Mouse (Mus musculus): ENCODE measurements at regions not wholly inside any gene's neighbourhood (a gene's known extent, or its start where the extent isn't known, plus 50 kb on each side); places are given as distances from the start of the nearest gene placed in this dataset.
A peak's percentile ranks its signal among the peaks of the same experiment; 100 is the strongest.

- DNase-seq (ENCODE audit: low spot score in 2 of 2): no peak
Measured at GRCm38 (mm10) chr11:19826481-19827185, 97.5 kb upstream of the Spred2 start.

GRCm38 (mm10) chr11:19827996-19828395 lies 96.2 kb upstream of the Spred2 start:
- DNase-seq (ENCODE audit: low spot score in 2 of 2): no peak

DNA sequence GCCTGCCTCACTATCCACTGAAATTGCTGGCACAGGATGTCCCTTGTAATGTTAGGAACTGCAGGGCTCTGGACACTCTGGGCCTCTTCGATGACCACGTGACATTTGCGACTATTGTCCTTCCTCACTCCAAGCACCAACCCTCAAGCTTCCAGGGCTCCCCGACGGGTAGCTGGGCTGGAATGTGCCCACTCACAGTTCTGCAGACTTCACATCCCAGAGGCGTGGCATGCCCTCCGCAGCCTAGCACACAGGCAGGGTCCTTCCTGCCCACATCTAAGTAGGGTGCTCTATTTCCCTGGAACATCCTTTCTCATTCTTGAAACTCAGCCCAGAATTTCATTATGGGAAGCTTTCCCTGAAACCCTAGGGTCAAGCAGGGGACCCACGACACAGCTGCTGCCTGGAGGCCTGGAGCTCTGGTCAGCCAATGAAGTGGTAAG lies 95.2 kb upstream of the Spred2 start:
- DNase-seq (ENCODE audit: low spot score in 2 of 2): no peak

DNA sequence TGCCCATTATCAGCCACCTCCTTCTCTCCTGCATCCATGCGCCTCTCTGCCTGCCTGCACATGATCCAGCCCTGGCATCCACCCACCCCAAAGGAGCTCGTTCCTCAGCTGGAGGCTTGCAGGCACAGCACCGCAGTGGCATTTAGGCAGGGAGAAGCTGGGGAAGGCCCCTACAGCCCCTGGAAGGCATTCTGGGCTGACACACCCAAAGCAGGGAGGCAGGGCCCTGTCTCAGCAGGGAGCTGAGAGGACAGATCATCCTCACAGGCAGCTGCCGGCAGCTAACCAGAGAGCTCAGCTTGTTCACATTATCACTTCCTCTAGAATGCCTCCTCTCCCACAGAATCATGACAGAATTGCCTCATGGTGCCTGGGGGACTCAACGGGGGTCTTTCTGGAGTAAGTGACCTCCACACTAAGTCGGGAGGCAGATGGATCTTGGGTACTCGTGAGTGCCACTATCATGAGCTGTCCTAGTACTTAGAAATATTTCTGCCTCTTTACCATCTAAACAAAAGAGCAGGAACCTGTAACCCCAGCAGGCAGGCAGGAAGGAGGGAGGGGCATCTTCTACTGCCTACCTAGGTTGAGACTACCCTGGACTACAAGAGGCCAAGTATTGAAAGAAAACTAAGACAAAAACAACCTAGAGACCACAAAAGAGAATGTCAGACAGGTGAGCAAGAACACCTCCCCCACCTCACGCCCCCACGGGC lies 94.5 kb upstream of the Spred2 start:
- no peak for DNase-seq (ENCODE audit: low spot score in 2 of 2)

- DNase-seq (ENCODE audit: low spot score in 2 of 2): peak; percentile 68 to 75
Measured at GRCm38 (mm10) chr11:19830280-19831062, 93.7 kb upstream of the Spred2 start.

- no peak for DNase-seq (ENCODE audit: low spot score in 2 of 2)
Measured at GRCm38 (mm10) chr11:19834561-19834960, 89.6 kb upstream of the Spred2 start.

DNA sequence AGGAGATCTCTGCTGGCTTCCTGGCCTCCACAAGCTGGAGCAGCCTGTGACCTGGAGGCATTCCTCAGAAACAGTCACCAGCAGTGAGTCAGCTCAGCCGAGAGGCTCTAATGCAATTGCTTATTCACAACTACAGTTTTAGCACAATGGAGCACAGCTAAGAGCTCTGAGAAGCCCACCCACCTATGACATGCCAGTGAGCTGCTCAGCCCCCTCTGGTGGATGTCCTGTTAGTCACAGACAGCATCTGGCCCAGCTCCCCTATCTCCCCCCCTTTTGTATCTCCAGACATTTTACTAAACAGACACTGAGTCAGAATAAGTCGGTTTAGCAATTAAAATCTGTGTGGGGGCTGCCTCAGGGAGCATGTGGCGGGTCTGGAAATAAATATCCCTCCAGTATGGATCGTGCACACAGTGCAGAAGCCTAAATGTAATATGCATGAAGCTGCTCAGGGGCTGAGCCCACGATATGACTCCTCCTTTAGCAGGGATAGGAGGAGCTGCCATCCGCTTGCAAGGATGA lies 88.9 kb upstream of the Spred2 start:
- DNase-seq (ENCODE audit: low spot score in 2 of 2): no peak

GRCm38 (mm10) chr11:19838932-19839331 lies 85.2 kb upstream of the Spred2 start:
- no peak for DNase-seq (ENCODE audit: low spot score in 2 of 2)

DNA sequence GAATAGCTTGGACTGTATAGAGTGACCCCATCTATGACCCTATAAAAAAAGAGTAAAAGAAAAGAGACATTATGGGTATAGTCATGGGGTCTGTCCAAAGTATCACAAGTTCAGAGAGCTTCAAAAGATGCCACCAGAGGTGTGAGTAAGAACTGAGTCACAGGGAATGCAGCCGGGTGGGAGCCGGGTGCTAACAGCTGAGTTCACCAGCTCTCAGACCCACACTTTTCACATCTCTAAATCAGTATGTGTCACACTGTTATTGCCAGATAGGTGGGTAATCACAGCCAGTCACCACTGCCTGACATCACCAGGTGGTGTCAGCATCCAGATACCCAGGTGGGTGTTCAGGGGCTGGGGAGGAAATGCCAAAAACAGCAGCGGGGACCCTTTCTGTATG lies 81.1 kb upstream of the Spred2 start:
- no peak for DNase-seq (ENCODE audit: low spot score in 2 of 2)

DNA sequence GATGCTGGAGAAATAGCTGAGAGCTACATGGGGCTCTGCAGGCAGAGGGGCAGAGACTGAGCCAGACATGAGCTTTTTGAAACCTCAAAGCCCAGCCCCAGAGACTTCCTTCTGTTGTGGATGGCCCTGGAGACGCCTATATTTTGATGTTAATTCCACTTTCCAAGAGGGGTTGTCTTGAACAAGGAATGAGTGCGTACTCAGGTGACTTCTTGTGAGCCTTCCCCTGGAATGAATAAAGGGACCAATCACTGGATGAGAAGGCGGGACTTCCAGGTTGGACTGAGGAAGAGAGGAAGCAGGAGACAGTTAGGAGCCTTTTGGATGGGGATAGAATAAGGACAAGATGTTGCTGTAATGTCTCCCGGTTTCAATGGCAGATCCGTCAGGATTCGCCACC lies 76.3 kb upstream of the Spred2 start:
- no peak for DNase-seq (ENCODE audit: low spot score in 2 of 2)

- DNase-seq (ENCODE audit: low spot score in 2 of 2): peak in 1 of 2 experiments; percentile 30
Measured at GRCm38 (mm10) chr11:19848412-19848811, 75.8 kb upstream of the Spred2 start.

- DNase-seq (ENCODE audit: low spot score in 2 of 2): peak; percentile 65 to 80
Measured at GRCm38 (mm10) chr11:19849347-19849811, 74.8 kb upstream of the Spred2 start.

- no peak for DNase-seq (ENCODE audit: low spot score in 2 of 2)
Measured at GRCm38 (mm10) chr11:19849844-19850420, 74.2 kb upstream of the Spred2 start.

DNA sequence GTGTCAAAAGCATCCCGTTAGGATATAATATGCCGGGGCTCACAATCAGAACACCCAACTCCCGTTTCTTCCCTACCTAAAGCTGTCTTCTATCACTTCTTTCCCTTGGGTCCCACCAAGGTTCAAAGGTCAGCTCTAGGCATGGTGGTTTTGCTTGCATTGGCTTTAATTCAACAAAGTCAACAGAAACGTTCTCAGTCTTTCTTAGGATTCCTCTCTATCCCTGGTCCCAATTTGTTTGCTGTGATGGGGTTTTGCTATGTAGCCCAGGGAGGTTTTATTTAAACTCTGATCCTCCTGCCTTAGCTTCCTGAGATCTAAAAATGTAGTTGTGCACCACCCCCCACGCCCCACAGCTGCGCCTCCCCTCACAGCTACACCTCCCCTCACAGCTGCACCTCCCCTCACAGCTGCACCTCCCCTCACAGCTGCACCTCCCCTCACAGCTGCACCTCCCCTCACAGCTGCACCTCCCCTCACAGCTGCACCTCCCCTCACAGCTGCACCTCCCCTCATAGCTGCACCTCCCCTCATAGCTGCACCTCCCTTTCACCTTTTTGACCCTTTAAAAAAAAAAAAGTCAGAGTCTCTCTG lies 73.1 kb upstream of the Spred2 start:
- DNase-seq (ENCODE audit: low spot score in 2 of 2): no peak

DNA sequence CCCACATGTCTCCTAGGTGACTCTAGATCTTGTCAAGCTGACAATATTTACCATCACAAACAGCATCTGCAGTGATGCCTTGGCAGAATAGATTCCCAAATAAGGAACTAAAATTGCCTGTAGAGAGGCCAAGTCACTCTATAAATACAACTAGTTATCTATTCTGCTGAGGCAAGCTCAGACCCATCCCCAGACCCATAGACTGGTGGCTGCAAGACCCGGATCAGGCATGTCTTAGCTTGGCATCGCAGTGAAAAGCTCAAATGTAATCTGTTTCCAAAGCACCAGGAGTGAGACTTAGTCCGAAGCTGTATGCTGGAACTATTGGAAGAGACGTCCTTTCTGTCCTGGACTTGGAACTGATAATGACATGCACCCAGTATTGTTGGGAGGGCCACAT lies 62.6 kb upstream of the Spred2 start:
- peak; percentile 17 to 31 for DNase-seq (ENCODE audit: low spot score in 2 of 2)

DNA sequence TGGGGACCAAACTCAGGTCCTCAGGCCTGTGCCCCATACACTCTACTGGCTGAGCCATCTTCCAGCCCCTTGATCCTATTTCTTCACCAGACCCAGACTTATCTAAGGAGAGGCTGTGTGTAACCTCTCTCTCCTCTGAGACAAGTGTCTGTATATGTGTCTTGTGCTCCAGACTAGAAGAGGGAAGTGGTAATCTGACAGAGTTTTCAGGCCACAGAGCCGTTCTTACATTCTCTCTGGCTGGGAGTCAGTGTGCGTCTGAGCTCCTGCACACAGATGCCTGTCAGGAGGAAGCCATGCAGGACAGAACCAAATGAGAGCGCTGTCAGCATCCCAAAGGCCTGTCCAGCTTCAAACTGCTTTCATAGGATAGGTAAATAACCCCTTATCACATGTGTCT lies 60.8 kb upstream of the Spred2 start:
- no peak for DNase-seq (ENCODE audit: low spot score in 2 of 2)

- no peak for DNase-seq (ENCODE audit: low spot score in 2 of 2)
Measured at GRCm38 (mm10) chr11:19866262-19866661, 57.9 kb upstream of the Spred2 start.

DNA sequence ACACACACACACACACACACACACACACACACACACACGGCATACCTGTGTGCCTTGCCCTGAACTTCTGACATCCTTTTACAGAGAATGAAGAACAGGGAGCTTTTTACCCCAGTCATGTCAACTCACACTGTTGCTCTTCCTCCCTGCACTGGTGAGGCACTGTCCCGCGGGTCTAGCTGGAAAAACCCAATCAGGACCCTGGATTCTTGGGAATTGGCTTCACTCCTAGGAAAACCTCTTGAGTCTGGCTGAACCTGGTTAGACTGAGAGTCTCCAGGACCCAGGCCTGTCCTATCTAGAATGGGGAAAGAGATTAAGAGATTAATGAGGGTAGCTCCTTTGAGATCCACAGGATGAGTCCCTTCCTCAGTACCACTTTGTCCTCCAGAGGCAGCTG lies 54.5 kb upstream of the Spred2 start:
- no peak for DNase-seq (ENCODE audit: low spot score in 2 of 2)

- DNase-seq (ENCODE audit: low spot score in 2 of 2): no peak
Measured at GRCm38 (mm10) chr11:19870136-19870535, 54.0 kb upstream of the Spred2 start.

DNA sequence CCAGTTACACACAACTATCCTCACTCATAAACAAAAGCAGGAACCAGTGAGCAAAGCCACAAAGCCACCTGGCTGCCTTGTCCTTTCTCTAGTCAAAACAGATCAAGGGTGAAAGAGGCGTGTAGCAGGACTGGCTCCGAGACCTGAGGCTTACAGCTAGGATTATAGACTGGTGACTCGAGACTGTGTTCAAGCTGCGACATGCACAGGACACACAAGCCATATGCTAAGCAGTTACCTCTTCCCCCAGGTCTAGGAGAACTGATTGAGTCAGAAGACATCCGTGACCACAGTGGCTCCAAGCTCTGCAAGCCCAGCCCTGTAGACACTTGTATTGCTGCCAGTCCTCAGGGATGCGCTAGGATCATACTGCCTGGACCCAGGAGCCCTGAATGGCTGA lies 50.4 kb upstream of the Spred2 start:
- DNase-seq (ENCODE audit: low spot score in 2 of 2): peak; percentile 32 to 69
